ENCODE assay signal across 16 mouse cellular contexts in genomic region chr7:125036098-125036991, GRCm38 (mm10).
DNase-seq lines count a peak whose midpoint lies in the region; ATAC-seq and TF ChIP-seq lines count a peak whose summit lies in the region.
"Had no signal": no experiment of that assay in that cellular context is flagged by ENCODE, and none has a peak within 500 bp of the region (broad histone marks: within the 10 kb centered on the region; RNA-seq: fewer than 3 reads in every experiment).

No protein-coding gene starts in this region.

- no peak overlapping the region for H3K4me2 ChIP-seq in neural tube, embryonic 11.5 days (ENCODE audit: low read depth)
- no peak overlapping the region for H3K4me2 ChIP-seq in hindbrain, postnatal 0 days (ENCODE audit: low read depth, low read length)
- H3K4me2 ChIP-seq: heart, embryonic 11.5 days; hindbrain, embryonic 15.5 days; limb, embryonic 12.5 days had no signal

- 71% methylated on average over 10 of the region's 10 CpGs for WGBS in neural tube, embryonic 11.5 days
- WGBS in hindbrain, postnatal 0 days = 30% methylated on average over 10 of the region's 10 CpGs

- intact Hi-C loops in gastrocnemius, postnatal 14 days (cut with DNase I; ENCODE audit: low total_unique reads) = no loop called here

- H3K9ac ChIP-seq in neural tube, embryonic 11.5 days (ENCODE audit: low read length) = no peak overlapping the region
- no peak overlapping the region for H3K9ac ChIP-seq in hindbrain, postnatal 0 days (replicated peaks; ENCODE audit: low read length)
- H3K9ac ChIP-seq: hindbrain, embryonic 15.5 days; limb, embryonic 12.5 days had no signal

- H3K4me3 ChIP-seq in neural tube, embryonic 11.5 days (ENCODE audit: low read depth, low read length) = no peak overlapping the region
- H3K4me3 ChIP-seq in hindbrain, postnatal 0 days (ENCODE audit: low read length) = no peak overlapping the region
- H3K4me3 ChIP-seq: hindbrain, embryonic 15.5 days; limb, embryonic 12.5 days had no signal

- ATAC-seq in neural tube, embryonic 11.5 days (ENCODE audit: insufficient read depth, low FRiP score, low TSS enrichment) = 0 out of 2 replicates have a peak, but pooled peaks have one; percentile 60
- 0 out of 2 replicates have a peak, but pooled peaks have one; percentile 47 for ATAC-seq in hindbrain, postnatal 0 days

- no peaks in the 10 kb centered on the region for H3K27me3 ChIP-seq in neural tube, embryonic 11.5 days (ENCODE audit: control insufficient read depth, insufficient read depth, low read length)
- peaks cover 2% of the 10 kb centered on the region; the same call in 1 of the 2 replicates for H3K27me3 ChIP-seq in hindbrain, postnatal 0 days (ENCODE audit: insufficient read depth, low read length)
- H3K27me3 ChIP-seq: hindbrain, embryonic 15.5 days had no signal

- no peak for TF ChIP-seq CTCF in hindbrain, postnatal 0 days (IDR thresholded peaks at IDR 0.05; ENCODE audit: low read depth)

- no peaks in the 10 kb centered on the region for H3K9me3 ChIP-seq in neural tube, embryonic 11.5 days (ENCODE audit: control insufficient read depth, low read length)
- no peaks in the 10 kb centered on the region for H3K9me3 ChIP-seq in hindbrain, postnatal 0 days (ENCODE audit: low read length)
- H3K9me3 ChIP-seq: hindbrain, embryonic 15.5 days had no signal

- no peaks in the 10 kb centered on the region for H3K4me1 ChIP-seq in neural tube, embryonic 11.5 days (ENCODE audit: control insufficient read depth, insufficient read depth, low read length)
- H3K4me1 ChIP-seq in hindbrain, postnatal 0 days (ENCODE audit: insufficient read depth, low read length) = peaks cover 13% of the 10 kb centered on the region; the same call in 1 of the 2 replicates

- no peak overlapping the region for H3K27ac ChIP-seq in neural tube, embryonic 11.5 days (ENCODE audit: low read depth, low read length)
- H3K27ac ChIP-seq in hindbrain, postnatal 0 days = no peak overlapping the region
- H3K27ac ChIP-seq: hindbrain, embryonic 15.5 days; limb, embryonic 12.5 days; macrophage had no signal

- DNase-seq in cerebellum, postnatal 10 days = peak; percentile 30 to 35
- DNase-seq in cerebellum, adult 11 months = no peak
- no peak for DNase-seq in neural tube, embryonic 11.5 days (ENCODE audit: low spot score)
- no peak for DNase-seq in neural tube, embryonic 10.5 days (ENCODE audit: extremely low spot score, low spot score)
- DNase-seq in hindbrain, postnatal 0 days (ENCODE audit: low spot score) = peak; percentile 57
- DNase-seq in retina, embryonic 14.5 days (ENCODE audit: low spot score) = peak; percentile 75
- DNase-seq in layer of hippocampus, postnatal 10 days (ENCODE audit: low spot score in 2 of 2) = no peak
- DNase-seq in gastrocnemius, postnatal 14 days = no peak
- DNase-seq: adrenal gland, adult 8-10 months; cerebellum, postnatal 25 days; gastrocnemius, postnatal 10 days; spleen, adult 18-20 months had no signal

- H3K36me3 ChIP-seq in neural tube, embryonic 11.5 days (ENCODE audit: control insufficient read depth, insufficient read depth, low read length) = no peaks in the 10 kb centered on the region
- H3K36me3 ChIP-seq in hindbrain, postnatal 0 days (ENCODE audit: insufficient read depth, low read length) = no peaks in the 10 kb centered on the region
- H3K36me3 ChIP-seq: hindbrain, embryonic 15.5 days; limb, embryonic 12.5 days had no signal

Comparison
In these comparisons a context has a peak if more than half of its experiments do, and no peak if none do; other contexts are left out.
1. DNase-seq: peak in cerebellum, postnatal 10 days (2 of 2), hindbrain, postnatal 0 days (single experiment) and retina, embryonic 14.5 days (single experiment); none in cerebellum, adult 11 months (single experiment), neural tube, embryonic 11.5 days (single experiment), neural tube, embryonic 10.5 days (single experiment), layer of hippocampus, postnatal 10 days (0 of 2) and gastrocnemius, postnatal 14 days (single experiment).